Mouse (Mus musculus): ENCODE results near the gene Hjurp.

GRCm38 (mm10) chr1:88234646-88235045, 42.8 kb downstream of the Hjurp start:
- TF ChIP-seq CTCF (IDR thresholded peaks at IDR 0.05; ENCODE audit: low read depth, low read length) (no peak), POLR2A (IDR thresholded peaks at IDR 0.05; ENCODE audit: extremely low read depth, insufficient read depth, low read length) (no peak)

Data from liver, adult 2 months (tissue).